Mouse (Mus musculus) bone marrow, adult 2 months (tissue): Measurements from ENCODE around the gene Tsen15.

Source experiments
- CTCF ChIP-seq: fragments of 200-500 bp; IDR thresholded peaks from 2 replicates; pipeline ENCODE4 v1.5.1; 2011; ENCODE audit warnings: low read length, control low read depth; ENCODE audit not compliant: control insufficient read depth, insufficient read depth
- POLR2A ChIP-seq: fragments of 200-500 bp; IDR thresholded peaks from 2 replicates; pipeline ENCODE4 v1.6.1; 2011; ENCODE audit warnings: low read depth, mild to moderate bottlenecking, control low read depth, low read length, borderline replicate concordance; ENCODE audit not compliant: control insufficient read depth

GRCm38 (mm10) chr1:152386188-152386835 is at the start of gene Tsen15:
- TF ChIP-seq POLR2A, result peak; percentile 70; the same call in 1 of the 2 replicates
- TF ChIP-seq CTCF, result no peak
